Mouse (Mus musculus) liver, adult 2 months (tissue): ENCODE results near the gene Taf6. TPM values are rescaled to one million over a fixed set of nuclear protein-coding genes. Genes with fewer than 3 reads are reported as not detected.

Source experiments
- DNase-seq: peaks from one replicate; pipeline ENCODE4 v3.0.0-alpha.2; 2011; ENCODE audit warnings: low read depth, low spot score; ENCODE audit errors: extremely low read depth
- H3K27ac ChIP-seq: fragments of 200-500 bp; replicated peaks from 2 replicates; pipeline ENCODE4 v1.5.1; 2012; ENCODE audit warnings: low read depth, mild to moderate bottlenecking, control low read depth, inconsistent platforms, low read length; ENCODE audit not compliant: insufficient read depth
- H3K27me3 ChIP-seq: fragments of 200-500 bp; 2 replicates; pipeline ENCODE4 v1.6.1; 2012; ENCODE audit warnings: mild to moderate bottlenecking, moderate library complexity, low read length, inconsistent platforms; ENCODE audit not compliant: control insufficient read depth, insufficient read depth
- H3K36me3 ChIP-seq: fragments of 200-500 bp; 2 replicates; pipeline ENCODE4 v1.6.1; 2012; ENCODE audit warnings: low read length, inconsistent platforms; ENCODE audit not compliant: control insufficient read depth, insufficient read depth
- H3K4me1 ChIP-seq: fragments of 200-500 bp; 2 replicates; pipeline ENCODE4 v1.6.1; 2011; ENCODE audit warnings: low read length; ENCODE audit not compliant: control insufficient read depth, insufficient read depth
- H3K4me3 ChIP-seq: fragments of 200-500 bp; 2 replicates; pipeline ENCODE4 v1.5.1; 2011; ENCODE audit warnings: low read depth, mild to moderate bottlenecking, control low read depth, low read length, moderate library complexity; ENCODE audit not compliant: insufficient read depth
- H3K79me2 ChIP-seq: fragments of 200-500 bp; 2 replicates; pipeline ENCODE4 v1.6.1; 2012; ENCODE audit warnings: inconsistent platforms, mild to moderate bottlenecking, low read length, moderate library complexity; ENCODE audit not compliant: control insufficient read depth, insufficient read depth
- H3K9ac ChIP-seq: fragments of 200-500 bp; 2 replicates; pipeline ENCODE4 v1.6.1; 2012; ENCODE audit warnings: low read depth, mild to moderate bottlenecking, control low read depth, inconsistent platforms, low read length
- CTCF ChIP-seq: fragments of 200-500 bp; IDR thresholded peaks from 2 replicates; pipeline ENCODE4 v1.5.1; 2011; ENCODE audit warnings: low read depth, low read length, control low read depth
- POLR2A ChIP-seq: fragments of 200-500 bp; IDR thresholded peaks from 2 replicates; pipeline ENCODE4 v1.6.1; 2011; ENCODE audit warnings: low read length, control low read depth; ENCODE audit not compliant: insufficient read depth; ENCODE audit errors: extremely low read depth
- WGBS: fragments of 180-500 bp; shearing (Covaris S2); methylation state at CpG from one replicate; pipeline ENCODE4 v1.1.7; 2018; 5-methylcytosine and 5-hydroxymethylcytosine counted together
- polyA plus RNA-seq: library from polyadenylated mRNA; depleted of rRNA; stranded (reverse); fragments of >200 nt; gene quantifications from 2 replicates; pipeline ENCODE4 v1.2.3, GENCODE M21; 2012
- total RNA-seq: library from RNA; depleted of rRNA; stranded (reverse); fragments of >200 nt; gene quantifications from 2 replicates; pipeline ENCODE4 v1.2.3, GENCODE M21; 2014

Taf6 gene
- total and polyA plus RNA-seq, 2 experiments, result 14.9 to 32.7 TPM

DNA sequence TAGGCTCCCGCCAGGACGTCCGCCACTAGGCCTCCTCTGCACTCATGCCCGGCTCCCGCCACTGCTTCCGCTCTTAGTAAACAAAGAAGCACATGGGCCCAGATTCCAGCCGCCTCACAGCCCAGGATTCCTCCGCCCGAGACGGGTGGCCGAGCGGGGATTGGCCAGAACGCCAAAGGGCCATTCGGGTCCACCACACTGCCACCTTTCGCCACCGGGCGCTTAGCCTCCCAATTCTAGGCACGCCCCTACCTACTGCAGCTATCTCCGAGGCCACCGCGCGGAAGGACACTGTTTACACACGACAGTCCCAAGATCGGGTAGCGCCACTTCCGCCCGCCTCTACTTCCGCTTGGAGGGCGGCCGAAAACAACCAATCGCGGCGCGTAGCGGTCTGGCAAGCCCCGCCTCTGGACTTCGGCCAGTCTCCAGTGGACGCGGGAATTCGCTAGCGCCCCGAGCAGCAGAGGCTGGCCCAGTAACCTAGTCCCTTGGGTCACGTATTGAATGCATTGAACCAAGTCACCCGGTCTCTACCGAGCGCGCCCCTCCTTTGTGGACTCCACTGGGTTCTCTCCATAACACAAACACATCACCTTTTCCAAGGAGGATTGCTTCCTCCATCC, 16.2 kb downstream of the Taf6 start:
- Histone ChIP-seq H3K36me3 (peaks cover 9% of the 10 kb centered on the region; the same call in 1 of the 2 replicates), H3K9ac (peak overlapping the region; percentile 49), H3K27me3 (no peaks in the 10 kb centered on the region), H3K79me2 (no peaks in the 10 kb centered on the region; the same call in 1 of the 2 replicates), H3K27ac (peak overlapping the region; percentile 62), H3K4me1 (peaks cover 2% of the 10 kb centered on the region; the same call in 1 of the 2 replicates), H3K4me3 (peak overlapping the region; percentile 61)
- under 1% methylated on average over 47 of the region's 47 CpGs for WGBS
- TF ChIP-seq POLR2A, result peak; percentile 37; the same call in 1 of the 2 replicates
- no peak for TF ChIP-seq CTCF
- DNase-seq, result peak; percentile 97

GRCm38 (mm10) chr5:138165594-138165993, 21.7 kb downstream of the Taf6 start:
- 84% methylated on average over 8 of the region's 8 CpGs for WGBS
- no peak overlapping the region for H3K9ac ChIP-seq
- H3K27ac ChIP-seq, result no peak overlapping the region
- peaks cover 26% of the 10 kb centered on the region; the same call in 1 of the 2 replicates for H3K36me3 ChIP-seq
- H3K79me2 ChIP-seq, result peaks cover 2% of the 10 kb centered on the region; the same call in 1 of the 2 replicates
- H3K27me3 ChIP-seq, result no peaks in the 10 kb centered on the region
- H3K4me1 ChIP-seq, result peaks cover 7% of the 10 kb centered on the region
- TF ChIP-seq POLR2A, result no peak
- TF ChIP-seq CTCF, result no peak
- DNase-seq, result no peak
- H3K4me3 ChIP-seq, result no peak overlapping the region

DNA sequence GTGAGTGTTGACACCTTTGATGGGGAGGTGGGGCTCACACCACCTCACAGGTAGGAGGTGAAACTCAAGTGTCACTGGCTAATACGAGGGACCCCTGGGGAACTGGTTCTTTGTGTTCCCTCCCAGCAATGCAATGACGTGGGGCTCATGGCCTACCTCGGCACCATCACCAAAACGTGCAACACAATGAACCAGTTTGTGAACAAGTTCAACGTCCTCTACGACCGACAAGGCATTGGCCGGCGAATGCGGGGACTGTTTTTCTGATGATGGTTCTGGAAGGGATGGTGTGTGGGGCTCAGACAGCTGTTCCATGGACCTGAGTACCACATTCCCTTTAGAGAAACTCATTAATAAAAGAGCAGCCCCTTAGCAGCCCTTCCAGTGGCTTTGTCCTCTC, 23.6 kb downstream of the Taf6 start:
- no peaks in the 10 kb centered on the region for H3K27me3 ChIP-seq
- H3K27ac ChIP-seq, result no peak overlapping the region
- no peak for DNase-seq
- H3K9ac ChIP-seq, result no peak overlapping the region
- H3K4me3 ChIP-seq, result no peak overlapping the region
- WGBS, result 82% methylated on average over 10 of the region's 10 CpGs
- H3K79me2 ChIP-seq, result peaks cover 2% of the 10 kb centered on the region; the same call in 1 of the 2 replicates
- TF ChIP-seq POLR2A (no peak), CTCF (no peak)
- peaks cover 7% of the 10 kb centered on the region for H3K4me1 ChIP-seq
- H3K36me3 ChIP-seq, result peaks cover 26% of the 10 kb centered on the region; the same call in 1 of the 2 replicates

DNA sequence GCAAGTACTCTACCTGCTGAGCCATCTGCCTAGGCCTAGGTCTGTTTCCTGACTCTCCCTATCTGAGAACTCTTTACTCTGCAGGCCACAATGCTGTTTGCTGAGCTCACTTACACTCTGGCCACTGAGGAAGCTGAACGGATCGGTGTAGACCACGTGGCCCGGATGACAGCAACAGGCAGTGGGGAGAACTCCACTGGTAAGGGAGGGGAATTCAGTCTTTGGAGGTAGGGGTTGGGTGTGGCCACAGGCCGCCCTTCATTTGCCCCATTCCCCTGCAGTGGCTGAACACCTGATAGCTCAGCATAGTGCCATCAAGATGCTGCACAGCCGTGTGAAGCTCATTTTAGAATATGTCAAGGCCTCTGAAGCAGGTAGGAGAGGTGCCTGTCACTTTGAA, 24.2 kb downstream of the Taf6 start:
- Histone ChIP-seq H3K4me3 (no peak overlapping the region), H3K4me1 (peaks cover 7% of the 10 kb centered on the region), H3K27ac (no peak overlapping the region), H3K36me3 (peaks cover 26% of the 10 kb centered on the region; the same call in 1 of the 2 replicates), H3K9ac (no peak overlapping the region), H3K27me3 (no peaks in the 10 kb centered on the region), H3K79me2 (peaks cover 2% of the 10 kb centered on the region; the same call in 1 of the 2 replicates)
- no peak for DNase-seq
- TF ChIP-seq POLR2A (no peak), CTCF (no peak)
- 74% methylated on average over 6 of the region's 6 CpGs for WGBS

DNA sequence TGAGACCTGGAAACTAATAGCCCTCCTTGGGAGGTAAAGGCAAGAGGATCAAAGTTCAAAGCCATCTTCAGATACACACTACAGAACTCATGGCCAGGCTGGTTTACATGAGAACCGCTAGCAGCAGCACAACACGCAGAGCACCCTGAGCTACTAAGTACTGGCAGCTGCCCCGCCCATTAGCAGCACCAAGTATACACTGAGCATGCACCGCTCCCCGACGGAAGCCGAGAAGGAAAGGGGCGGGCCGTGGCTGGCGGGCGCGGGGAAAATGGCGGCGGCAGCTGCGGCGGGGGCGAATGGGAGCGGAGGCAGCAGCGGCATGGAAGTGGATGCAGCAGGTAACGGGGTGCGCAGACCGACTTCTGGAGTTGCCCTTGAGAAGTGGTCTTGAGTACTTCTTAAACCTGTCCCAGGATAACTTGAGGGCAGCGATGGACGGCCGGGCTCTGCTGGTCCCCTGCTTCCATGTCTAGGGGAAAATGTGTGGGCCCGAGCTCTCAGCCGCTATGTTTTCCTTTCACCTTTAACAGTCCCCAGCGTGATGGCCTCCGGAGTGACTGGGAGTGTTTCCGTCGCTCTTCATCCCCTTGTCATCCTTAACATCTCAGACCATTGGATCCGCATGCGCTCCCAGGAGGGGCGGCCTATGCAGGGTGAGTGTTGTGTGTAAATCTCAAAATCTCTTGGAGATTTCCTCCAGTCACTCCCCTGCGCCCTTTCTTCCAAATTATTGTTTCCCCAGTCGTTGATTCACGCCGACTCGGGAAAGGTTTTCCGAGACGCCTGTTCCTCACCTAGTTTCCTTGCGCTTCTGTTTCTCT, 26.2 kb downstream of the Taf6 start, which contains the start of gene Cops6:
TSS of gene Cops6 (plus strand) at position 230 of the 824 bp plus-strand sequence.
- Histone ChIP-seq H3K4me1 (peaks cover 7% of the 10 kb centered on the region), H3K4me3 (peak within 1 kb of the TSS; percentile 95), H3K36me3 (peaks cover 17% of the 10 kb centered on the region; the same call in 1 of the 2 replicates), H3K27ac (peak within 1 kb of the TSS; percentile 28), H3K27me3 (no peaks in the 10 kb centered on the region), H3K9ac (peak within 1 kb of the TSS; percentile 90), H3K79me2 (peaks cover 2% of the 10 kb centered on the region; the same call in 1 of the 2 replicates)
- no peak for TF ChIP-seq CTCF
- TF ChIP-seq POLR2A, result peak; percentile 52; the same call in 1 of the 2 replicates
- peak; percentile 78 for DNase-seq
- WGBS, result under 1% methylated on average over 42 of the region's 42 CpGs
